Mouse (Mus musculus) myocyte (in vitro differentiated cells): ENCODE results near the gene Mast4. TPM values are rescaled to one million over a fixed set of nuclear protein-coding genes. Genes with fewer than 3 reads are reported as not detected.

Source experiments
- H3K27me3 ChIP-seq: one replicate; pipeline ENCODE4 v1.6.1; 2011; ENCODE audit not compliant: control insufficient read depth, insufficient read depth, insufficient read length
- H3K36me3 ChIP-seq: one replicate; pipeline ENCODE4 v1.6.1; 2011; ENCODE audit not compliant: control insufficient read depth, insufficient read depth
- H3K4me2 ChIP-seq: one replicate; pipeline ENCODE4 v1.6.1; 2011; ENCODE audit warnings: low read depth, control low read depth
- H3K4me3 ChIP-seq: one replicate; pipeline ENCODE4 v1.5.1; 2011; ENCODE audit warnings: mild to moderate bottlenecking, control low read depth, moderate library complexity
- H3K79me2 ChIP-seq: one replicate; pipeline ENCODE4 v1.6.1; 2011; ENCODE audit not compliant: control insufficient read depth, insufficient read depth
- H3ac ChIP-seq: one replicate; pipeline ENCODE4 v1.6.1; 2011; ENCODE audit not compliant: control insufficient read depth, insufficient read length
- CEBPB ChIP-seq: IDR thresholded peaks from 2 replicates; pipeline ENCODE4 v1.6.1; 2011; ENCODE audit warnings: mild to moderate bottlenecking, moderate library complexity; ENCODE audit not compliant: poor library complexity, insufficient read depth, severe bottlenecking
- E2F4 ChIP-seq: IDR thresholded peaks from one replicate; pipeline ENCODE4 v1.6.1; 2011; ENCODE audit warnings: mild to moderate bottlenecking, control low read depth, moderate library complexity; ENCODE audit not compliant: insufficient read depth
- MAX ChIP-seq: IDR thresholded peaks from one replicate; pipeline ENCODE4 v1.6.1; 2011; ENCODE audit warnings: low read depth, mild to moderate bottlenecking, control low read depth
- MYOD1 ChIP-seq, 3 experiments: IDR thresholded peaks; one replicate each; pipeline ENCODE4 v1.6.1; 2011; ENCODE audit warnings: control low read depth in 2 of 3, low read depth in 2 of 3, mild to moderate bottlenecking in 2 of 3, moderate library complexity in 1 of 3; ENCODE audit not compliant: insufficient read length in 2 of 3, control insufficient read depth in 1 of 3
- MYOG ChIP-seq, 3 experiments: IDR thresholded peaks; one replicate each; pipeline ENCODE4 v1.6.1; 2011; ENCODE audit warnings: control low read depth in 2 of 3, low read depth in 2 of 3, mild to moderate bottlenecking in 2 of 3; ENCODE audit not compliant: insufficient read length in 2 of 3, control insufficient read depth in 1 of 3, insufficient read depth in 1 of 3
- POLR2A ChIP-seq: IDR thresholded peaks from one replicate; pipeline ENCODE4 v1.6.1; 2011; ENCODE audit warnings: low read depth, mild to moderate bottlenecking, control low read depth, moderate library complexity; ENCODE audit not compliant: insufficient read length
- POLR2AphosphoS2 ChIP-seq: IDR thresholded peaks from one replicate; pipeline ENCODE4 v1.6.1; 2011; ENCODE audit warnings: low read depth, control low read depth; ENCODE audit not compliant: insufficient read length
- REST ChIP-seq: IDR thresholded peaks from one replicate; pipeline ENCODE4 v1.6.1; 2011; ENCODE audit warnings: mild to moderate bottlenecking, control low read depth, moderate library complexity; ENCODE audit not compliant: insufficient read depth, insufficient read length
- SRF ChIP-seq: IDR thresholded peaks from one replicate; pipeline ENCODE4 v1.6.1; 2011; ENCODE audit warnings: low read depth; ENCODE audit not compliant: control insufficient read depth, insufficient read length
- TCF12 ChIP-seq: IDR thresholded peaks from one replicate; pipeline ENCODE4 v1.6.1; 2011; ENCODE audit warnings: mild to moderate bottlenecking, control low read depth; ENCODE audit not compliant: poor library complexity, insufficient read depth, severe bottlenecking
- TCF3 ChIP-seq: IDR thresholded peaks from one replicate; pipeline ENCODE4 v1.6.1; 2011; ENCODE audit warnings: low read depth, control low read depth; ENCODE audit not compliant: insufficient read length
- USF1 ChIP-seq: IDR thresholded peaks from one replicate; pipeline ENCODE4 v1.6.1; 2011; ENCODE audit warnings: low read depth, mild to moderate bottlenecking, control low read depth, moderate library complexity
- polyA plus RNA-seq: library from polyadenylated mRNA; unstranded; fragments of >200 nt; fragmentation: generic; extraction: Trizol; gene quantifications from one replicate; pipeline ENCODE4 v1.2.1, GENCODE M21; 2012; ENCODE audit warnings: missing spikeins

Mast4 gene
- polyA plus RNA-seq, 1 experiment, result 15.0 TPM

DNA sequence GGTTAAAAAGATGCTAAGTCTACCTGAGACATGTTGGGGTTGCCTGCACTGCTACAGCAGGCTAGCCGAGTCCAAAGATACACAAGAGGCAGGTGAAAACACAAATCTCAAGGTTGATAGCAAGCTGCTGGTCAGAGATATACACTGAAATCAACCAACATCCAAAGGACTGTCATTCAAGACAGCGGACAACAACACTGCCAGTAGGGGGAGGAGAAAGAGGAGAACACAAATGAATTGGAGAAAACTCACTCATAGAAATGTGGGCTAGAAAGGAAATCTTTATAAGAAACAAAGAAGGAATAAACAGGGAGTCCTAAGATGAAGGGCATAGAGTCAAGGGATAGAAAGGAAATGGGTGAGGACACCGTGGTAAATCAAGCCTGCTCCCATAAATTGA lies 542.1 kb downstream of the Mast4 start:
- Histone ChIP-seq H3K79me2 (no peaks in the 10 kb centered on the region), H3K4me2 (no peak overlapping the region), H3K4me3 (no peak overlapping the region), H3K36me3 (peaks cover 52% of the 10 kb centered on the region), H3ac (no peak overlapping the region), H3K27me3 (no peaks in the 10 kb centered on the region)
- TF ChIP-seq TCF12 (no peak), CEBPB (no peak), POLR2A (no peak), SRF (no peak), MAX (no peak), TCF3 (no peak), MYOD1 (IDR thresholded peaks at IDR 0.05; ENCODE audit: control insufficient read depth in 1 of 3, insufficient read length in 2 of 3, low read depth in 2 of 3) (no peak), POLR2AphosphoS2 (no peak), MYOG (IDR thresholded peaks at IDR 0.05; ENCODE audit: control insufficient read depth in 1 of 3, insufficient read depth in 1 of 3, insufficient read length in 2 of 3, low read depth in 2 of 3) (no peak), E2F4 (no peak), REST (no peak), USF1 (no peak)

- TF ChIP-seq POLR2AphosphoS2 (no peak), E2F4 (no peak), SRF (no peak), MYOG (IDR thresholded peaks at IDR 0.05; ENCODE audit: control insufficient read depth in 1 of 3, insufficient read depth in 1 of 3, insufficient read length in 2 of 3, low read depth in 2 of 3) (no peak), CEBPB (no peak), MYOD1 (IDR thresholded peaks at IDR 0.05; ENCODE audit: control insufficient read depth in 1 of 3, insufficient read length in 2 of 3, low read depth in 2 of 3) (no peak), MAX (no peak), POLR2A (no peak), REST (no peak), TCF12 (no peak), TCF3 (no peak), USF1 (no peak)
- no peaks in the 10 kb centered on the region for H3K79me2 ChIP-seq
- H3K4me3 ChIP-seq, result no peak overlapping the region
- H3ac ChIP-seq, result no peak overlapping the region
- H3K4me2 ChIP-seq, result no peak overlapping the region
- H3K27me3 ChIP-seq, result no peaks in the 10 kb centered on the region
- peaks cover 51% of the 10 kb centered on the region for H3K36me3 ChIP-seq
These were observed 543.6 kb downstream of the Mast4 start for GRCm38 (mm10) chr13:102790601-102791155.

- H3ac ChIP-seq, result no peak overlapping the region
- no peak overlapping the region for H3K4me3 ChIP-seq
- peaks cover 68% of the 10 kb centered on the region for H3K36me3 ChIP-seq
- no peak overlapping the region for H3K4me2 ChIP-seq
- H3K79me2 ChIP-seq, result no peaks in the 10 kb centered on the region
- TF ChIP-seq SRF, result no peak
- TF ChIP-seq TCF12, result no peak
- TF ChIP-seq E2F4, result no peak
- no peak for TF ChIP-seq USF1
- no peak for TF ChIP-seq POLR2AphosphoS2
- no peak for TF ChIP-seq MAX
- peak in 1 of 3 experiments; percentile 11 for TF ChIP-seq MYOD1 (IDR thresholded peaks at IDR 0.05; ENCODE audit: control insufficient read depth in 1 of 3, insufficient read length in 2 of 3, low read depth in 2 of 3)
- H3K27me3 ChIP-seq, result no peaks in the 10 kb centered on the region
These were observed 547.5 kb downstream of the Mast4 start for GRCm38 (mm10) chr13:102786666-102787230.

DNA sequence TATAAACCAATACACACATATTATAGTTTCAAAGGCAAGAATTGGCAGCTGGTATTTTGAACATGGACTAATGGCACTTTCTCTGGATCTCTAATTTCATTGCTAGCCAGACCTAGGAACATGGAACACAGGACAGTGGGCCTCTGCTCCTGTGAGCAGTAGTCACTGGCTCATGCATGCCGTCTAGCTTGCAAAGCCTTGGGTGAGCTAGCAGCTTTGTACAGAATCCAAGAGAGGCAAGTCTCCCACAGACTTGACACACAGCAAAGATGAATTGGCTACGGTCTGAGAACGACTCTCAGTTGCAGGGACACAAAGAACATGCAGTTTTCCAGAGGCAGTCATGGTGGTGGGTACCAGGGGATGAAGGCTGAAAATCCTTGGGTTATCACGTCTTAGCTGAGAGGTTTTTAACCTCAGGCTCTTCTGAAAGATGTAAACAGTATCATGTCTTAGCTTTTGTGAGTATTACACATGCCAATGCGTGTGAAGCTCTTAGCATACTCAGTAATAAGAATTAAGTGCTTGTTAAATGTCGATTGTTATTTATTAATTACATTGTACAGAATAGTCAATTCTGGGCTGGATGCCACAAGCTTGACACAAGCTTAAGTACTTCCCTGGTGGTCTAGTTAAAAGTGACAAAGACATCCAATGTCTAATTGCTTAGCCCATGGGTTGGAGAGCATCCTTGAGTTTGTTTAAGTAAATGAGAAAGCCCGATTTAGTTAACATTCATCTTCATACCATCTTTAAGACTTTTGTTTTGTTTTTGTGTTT lies 550.6 kb downstream of the Mast4 start:
- H3K36me3 ChIP-seq, result peaks cover 78% of the 10 kb centered on the region
- no peaks in the 10 kb centered on the region for H3K27me3 ChIP-seq
- no peak overlapping the region for H3ac ChIP-seq
- H3K4me2 ChIP-seq, result no peak overlapping the region
- TF ChIP-seq POLR2AphosphoS2, result no peak
- TF ChIP-seq USF1, result no peak
- TF ChIP-seq TCF12, result no peak
- no peak for TF ChIP-seq MYOD1 (IDR thresholded peaks at IDR 0.05; ENCODE audit: control insufficient read depth in 1 of 3, insufficient read length in 2 of 3, low read depth in 2 of 3)
- no peak for TF ChIP-seq TCF3
- no peak for TF ChIP-seq E2F4
- no peak for TF ChIP-seq SRF
- no peak for TF ChIP-seq MAX
- TF ChIP-seq POLR2A, result no peak
- TF ChIP-seq MYOG (IDR thresholded peaks at IDR 0.05; ENCODE audit: control insufficient read depth in 1 of 3, insufficient read depth in 1 of 3, insufficient read length in 2 of 3, low read depth in 2 of 3), result no peak
- TF ChIP-seq CEBPB, result no peak
- TF ChIP-seq REST, result no peak
- no peaks in the 10 kb centered on the region for H3K79me2 ChIP-seq
- H3K4me3 ChIP-seq, result no peak overlapping the region
